Mouse (Mus musculus) neural tube, embryonic 11.5 days (tissue): Measurements from ENCODE around the gene Hspbp1. TPM values are rescaled to one million over a fixed set of nuclear protein-coding genes. Genes with fewer than 3 reads are reported as not detected.

Experiments
- ATAC-seq: fragments of 200-750 bp; cut with Nextera tagmentation; 2 replicates; pipeline ENCODE4 v1.8.0; 2017; ENCODE audit warnings: moderate number of reproducible peaks, mild to moderate bottlenecking, moderate TSS enrichment, moderate library complexity; ENCODE audit not compliant: insufficient read depth, low FRiP score, low TSS enrichment
- DNase-seq: peaks from one replicate; pipeline ENCODE4 v3.0.0-alpha.2; 2015; ENCODE audit warnings: low spot score
- H3K27ac ChIP-seq: fragments of 300-500 bp; sonication (generic); 2 replicates; pipeline ENCODE4 v1.5.1; 2014; ENCODE audit warnings: low read depth, mild to moderate bottlenecking, low read length
- H3K27me3 ChIP-seq: fragments of 300-500 bp; sonication (generic); 2 replicates; pipeline ENCODE4 v1.6.1; 2014; ENCODE audit warnings: mild to moderate bottlenecking, low read length, mixed read lengths; ENCODE audit not compliant: control insufficient read depth, insufficient read depth
- H3K36me3 ChIP-seq: fragments of 300-500 bp; sonication (generic); 2 replicates; pipeline ENCODE4 v1.6.1; 2014; ENCODE audit warnings: mild to moderate bottlenecking, low read length, moderate library complexity, mixed read lengths; ENCODE audit not compliant: control insufficient read depth, insufficient read depth
- H3K4me1 ChIP-seq: fragments of 300-500 bp; sonication (generic); 2 replicates; pipeline ENCODE4 v1.6.1; 2014; ENCODE audit warnings: low read length, mixed read lengths; ENCODE audit not compliant: control insufficient read depth, insufficient read depth
- H3K4me2 ChIP-seq: fragments of 300-500 bp; sonication (generic); 2 replicates; pipeline ENCODE4 v1.6.1; 2014; ENCODE audit warnings: low read depth, mild to moderate bottlenecking, moderate library complexity
- H3K4me3 ChIP-seq: fragments of 300-500 bp; sonication (generic); 2 replicates; pipeline ENCODE4 v1.5.1; 2014; ENCODE audit warnings: low read depth, low read length
- H3K9ac ChIP-seq: fragments of 300-500 bp; sonication (generic); 2 replicates; pipeline ENCODE4 v1.6.1; 2014; ENCODE audit warnings: mild to moderate bottlenecking, low read length
- H3K9me3 ChIP-seq: fragments of 300-500 bp; sonication (generic); 2 replicates; pipeline ENCODE4 v1.6.1; 2016; ENCODE audit warnings: low read length; ENCODE audit not compliant: control insufficient read depth
- WGBS: fragments of 180-500 bp; shearing (Covaris S2); extraction: QIAGEN DNeasy Blood & Tissue Kit; methylation state at CpG from one replicate; pipeline ENCODE4 v1.1.7; 2014; 5-methylcytosine and 5-hydroxymethylcytosine counted together
- polyA plus RNA-seq: library from polyadenylated mRNA; unstranded; fragments of >200 nt; fragmentation: Nextera tagmentation; extraction: Ambion mirVana; gene quantifications from 2 replicates; pipeline ENCODE4 v1.2.1, GENCODE M21; 2014

Hspbp1 gene
- polyA plus RNA-seq, 1 experiment from 2014 or later: 120 TPM

DNA sequence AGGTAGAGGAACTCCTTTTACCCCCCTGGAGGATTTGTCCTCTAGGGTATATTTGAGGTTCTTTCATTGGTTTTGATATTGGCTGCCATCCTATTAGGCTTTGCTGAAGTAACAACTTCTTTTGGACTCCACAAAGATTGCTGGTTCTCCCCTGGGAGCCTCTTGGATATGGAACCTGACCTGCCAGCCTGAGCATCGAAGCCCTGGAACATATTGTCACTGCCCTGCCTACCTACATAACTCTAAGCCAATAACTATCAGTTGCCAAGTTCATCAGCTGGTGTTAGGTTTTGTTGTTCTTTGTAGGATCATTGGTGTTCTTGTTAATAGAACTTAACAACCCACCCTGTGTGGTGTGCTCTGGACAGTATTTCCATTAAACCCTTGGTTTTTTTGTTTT is 71.9 kb downstream of the Hspbp1 start:
- Histone ChIP-seq H3K9ac (no peak overlapping the region), H3K4me2 (no peak overlapping the region), H3K27me3 (no peaks in the 10 kb centered on the region), H3K4me1 (no peaks in the 10 kb centered on the region), H3K27ac (no peak overlapping the region), H3K4me3 (no peak overlapping the region), H3K36me3 (no peaks in the 10 kb centered on the region), H3K9me3 (no peaks in the 10 kb centered on the region)
- DNase-seq (no peak), ATAC-seq (no peak)
- 91% methylated on average over 1 of the region's 1 CpGs for WGBS

DNA sequence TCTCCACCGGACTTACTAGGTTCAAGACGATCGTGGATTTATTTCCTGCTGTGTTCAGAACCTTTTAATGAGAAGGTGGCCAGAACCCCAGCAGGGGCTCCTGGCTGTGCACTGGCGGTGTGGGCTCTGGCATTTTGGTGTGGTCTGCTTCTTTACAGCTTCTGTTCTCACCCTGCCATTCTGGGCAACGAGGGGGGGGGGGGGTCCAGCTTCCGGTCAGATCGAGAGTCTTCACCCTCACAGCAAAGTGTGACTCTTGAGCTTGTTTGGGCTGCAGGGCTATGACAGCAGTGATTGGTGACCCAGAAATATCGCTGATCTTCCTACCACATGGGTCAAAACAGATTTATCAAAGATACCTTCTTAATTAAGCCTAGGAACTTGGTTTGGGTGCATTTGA is 72.5 kb downstream of the Hspbp1 start:
- no peak overlapping the region for H3K27ac ChIP-seq
- no peaks in the 10 kb centered on the region for H3K4me1 ChIP-seq
- no peak for DNase-seq
- no peak overlapping the region for H3K4me3 ChIP-seq
- no peaks in the 10 kb centered on the region for H3K9me3 ChIP-seq
- H3K36me3 ChIP-seq: no peaks in the 10 kb centered on the region
- no peak overlapping the region for H3K9ac ChIP-seq
- WGBS: 62% methylated on average over 8 of the region's 8 CpGs
- no peaks in the 10 kb centered on the region for H3K27me3 ChIP-seq
- no peak for ATAC-seq
- H3K4me2 ChIP-seq: no peak overlapping the region

DNA sequence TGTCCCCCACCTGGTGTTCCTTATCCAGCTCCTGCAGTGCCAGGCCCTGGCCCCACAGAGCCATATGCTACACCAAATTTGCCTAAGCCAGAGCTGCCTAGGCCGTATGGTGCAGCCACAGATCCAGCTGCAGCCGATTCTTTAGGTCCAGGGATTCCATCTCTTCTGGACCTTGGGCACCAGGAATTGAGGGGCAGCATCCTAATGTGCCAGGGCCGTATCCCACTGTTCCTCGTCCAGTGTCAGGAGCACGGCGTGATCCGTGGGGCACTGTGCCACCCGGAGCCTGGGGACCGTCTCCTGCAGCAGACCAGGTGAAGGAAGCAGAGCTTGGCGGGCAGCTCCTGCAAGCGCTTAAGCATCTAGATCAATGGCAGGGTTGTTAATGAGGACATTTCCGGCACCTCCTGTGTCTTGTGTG is 72.9 kb downstream of the Hspbp1 start:
- Histone ChIP-seq H3K4me2 (no peak overlapping the region), H3K4me1 (no peaks in the 10 kb centered on the region), H3K27ac (no peak overlapping the region), H3K4me3 (no peak overlapping the region), H3K9ac (no peak overlapping the region), H3K9me3 (no peaks in the 10 kb centered on the region), H3K36me3 (no peaks in the 10 kb centered on the region), H3K27me3 (no peaks in the 10 kb centered on the region)
- DNase-seq: no peak
- WGBS: 82% methylated on average over 12 of the region's 12 CpGs
- no peak for ATAC-seq

DNA sequence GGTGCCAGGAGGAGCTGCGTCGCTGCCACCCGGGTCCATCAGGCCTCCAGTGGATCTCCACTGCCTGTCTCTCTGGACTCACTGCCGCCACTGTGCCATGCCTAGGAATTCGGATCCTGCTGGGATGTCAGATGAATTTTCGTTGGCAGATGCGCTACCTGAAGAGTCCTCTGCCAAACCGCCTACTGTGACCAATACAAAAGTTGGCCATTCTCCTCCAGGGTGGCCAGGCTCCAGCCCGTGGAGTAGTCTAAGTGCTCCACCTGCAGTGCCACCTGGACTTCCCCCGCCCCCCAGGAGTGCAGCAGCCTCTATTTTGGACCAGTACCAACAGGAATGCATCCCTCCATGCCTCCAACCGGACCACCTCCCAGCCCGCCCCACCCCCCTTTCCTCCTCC is 73.4 kb downstream of the Hspbp1 start:
- ATAC-seq (no peak), DNase-seq (no peak)
- H3K27me3 ChIP-seq: no peaks in the 10 kb centered on the region
- no peak overlapping the region for H3K9ac ChIP-seq
- H3K9me3 ChIP-seq: no peaks in the 10 kb centered on the region
- no peaks in the 10 kb centered on the region for H3K36me3 ChIP-seq
- no peaks in the 10 kb centered on the region for H3K4me1 ChIP-seq
- no peak overlapping the region for H3K4me2 ChIP-seq
- H3K27ac ChIP-seq: no peak overlapping the region
- H3K4me3 ChIP-seq: no peak overlapping the region
- WGBS: 84% methylated on average over 12 of the region's 12 CpGs

Other genes with a start within 250 kb of the Hspbp1 start
- gene Rdh13, start 239.4 kb downstream of the Hspbp1 start, polyA plus RNA-seq: 32.2 and 32.6 TPM in 2 replicates
- gene Eps8l1, start 224.4 kb downstream of the Hspbp1 start, polyA plus RNA-seq: 4.6 and 4.7 TPM in 2 replicates
- gene Ppp1r12c, start 183.4 kb downstream of the Hspbp1 start, polyA plus RNA-seq: 41.1 and 43.3 TPM in 2 replicates
- 72.7 and 93.7 TPM in 2 replicates for gene Tnnt1, start 168.7 kb downstream of the Hspbp1 start, polyA plus RNA-seq
- gene Tnni3, start 160.8 kb downstream of the Hspbp1 start, polyA plus RNA-seq: 2.1 and 3.5 TPM in 2 replicates
- 0.93 and 0.95 TPM in 2 replicates for gene Dnaaf3, start 152.6 kb downstream of the Hspbp1 start, polyA plus RNA-seq
- 9.0 and 10.8 TPM in 2 replicates for gene Syt5, start 137.5 kb downstream of the Hspbp1 start, polyA plus RNA-seq
- not detected in 2 replicates for gene Ptprh, start 81.0 kb downstream of the Hspbp1 start, polyA plus RNA-seq
- 1.5 and 2.1 TPM in 2 replicates for gene Tmem86b, start 53.6 kb downstream of the Hspbp1 start, polyA plus RNA-seq
- gene Ppp6r1, start 26.0 kb downstream of the Hspbp1 start, polyA plus RNA-seq: 6.0 and 6.7 TPM in 2 replicates
- gene Brsk1, start 5.5 kb upstream of the Hspbp1 start, polyA plus RNA-seq: 2.7 and 3.4 TPM in 2 replicates
- gene Tmem150b, start 40.2 kb upstream of the Hspbp1 start, polyA plus RNA-seq: 0.17 TPM in 1 of 2 replicates, not detected in the other
- gene Kmt5c, start 55.0 kb upstream of the Hspbp1 start, polyA plus RNA-seq: 80.6 and 87.0 TPM in 2 replicates
- gene Cox6b2, start 68.0 kb upstream of the Hspbp1 start, polyA plus RNA-seq: 23.0 and 27.0 TPM in 2 replicates
- not detected in 2 replicates for gene Fam71e2, start 86.2 kb upstream of the Hspbp1 start, polyA plus RNA-seq
- 0.16 TPM in 1 of 2 replicates, not detected in the other for gene Il11, start 97.8 kb upstream of the Hspbp1 start, polyA plus RNA-seq
- gene Tmem190, start 97.9 kb upstream of the Hspbp1 start, polyA plus RNA-seq: not detected in 2 replicates
- gene Tmem238, start 104.6 kb upstream of the Hspbp1 start, polyA plus RNA-seq: 1.7 and 2.2 TPM in 2 replicates
- gene Rpl28, start 107.8 kb upstream of the Hspbp1 start, polyA plus RNA-seq: 157 and 169 TPM in 2 replicates
- gene Ube2s, start 127.5 kb upstream of the Hspbp1 start, polyA plus RNA-seq: 422 and 471 TPM in 2 replicates
- gene Shisa7, start 159.6 kb upstream of the Hspbp1 start, polyA plus RNA-seq: 3.1 and 3.2 TPM in 2 replicates
- gene Isoc2b, start 185.2 kb upstream of the Hspbp1 start, polyA plus RNA-seq: 2.4 and 2.5 TPM in 2 replicates
- gene Isoc2a, start 192.1 kb upstream of the Hspbp1 start, polyA plus RNA-seq: 0.49 and 0.82 TPM in 2 replicates
- gene Gm36210, start 221.4 kb upstream of the Hspbp1 start, polyA plus RNA-seq: 0.29 TPM in 1 of 2 replicates, not detected in the other
- gene Zfp628, start 230.1 kb upstream of the Hspbp1 start, polyA plus RNA-seq: 3.5 and 3.8 TPM in 2 replicates
- 6.4 and 7.1 TPM in 2 replicates for gene Nat14, start 237.0 kb upstream of the Hspbp1 start, polyA plus RNA-seq
- gene Ssc5d, start 240.7 kb upstream of the Hspbp1 start, polyA plus RNA-seq: 2.8 and 3.3 TPM in 2 replicates